ENCODE assay signal across 22 mouse cellular contexts in the genomic region with DNA sequence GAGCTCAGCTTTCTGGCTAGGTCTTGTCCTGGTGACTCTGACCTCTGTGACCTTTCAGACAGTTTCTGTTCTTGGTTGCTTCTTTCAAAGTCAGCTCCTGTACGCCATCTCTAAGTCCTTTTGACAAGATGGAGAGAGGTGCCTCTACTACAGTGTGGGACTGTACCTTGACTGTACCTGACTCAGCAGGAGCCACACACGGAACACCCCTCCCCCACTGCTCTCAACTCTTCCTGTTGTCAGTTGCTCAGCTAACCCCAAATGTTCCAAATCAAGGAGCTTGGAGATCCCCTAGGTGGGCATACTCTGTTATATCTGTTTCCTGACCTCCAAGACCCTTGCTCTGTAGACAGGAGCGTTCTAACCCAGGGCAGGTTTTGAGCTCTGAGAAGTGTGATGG. TPM values are rescaled to one million over a fixed set of nuclear protein-coding genes. Genes with fewer than 3 reads are reported as not detected.
"Had no signal": no experiment of that assay in that cellular context is flagged by ENCODE, and none has a peak within 500 bp of the region (broad histone marks: within the 10 kb centered on the region; RNA-seq: fewer than 3 reads in every experiment).

A gene (minus strand): TSS at position 205 of the 400 bp plus-strand sequence.

- ATAC-seq: intestine, embryonic 15.5 days; liver, embryonic 12.5 days; midbrain, embryonic 13.5 days had no signal

- DNase-seq: kidney, adult 11 months; kidney, adult 8-10 months; kidney, postnatal 10 days; kidney, postnatal 36 days; liver; lung, adult 18-20 months; lung, postnatal 10 days; lung, postnatal 36 days had no signal

RNA-seq across cellular contexts. Expression of the gene that starts here (rescaled TPM):
- total RNA-seq: layer of hippocampus, adult 8-10 months; midbrain, postnatal 0 days had no signal
- polyA plus RNA-seq: limb, embryonic 10.5 days; limb, embryonic 13.5 days; liver, embryonic 12.5 days; liver, embryonic 15.5 days; lung, embryonic 15.5 days; midbrain, embryonic 10.5 days; midbrain, embryonic 13.5 days; midbrain, postnatal 0 days; neural tube, embryonic 11.5 days; neural tube, embryonic 14.5 days; small intestine, adult 2 months; urinary bladder, adult 2 months had no signal
